Mouse (Mus musculus) brain, embryonic 14.5 days (tissue): ENCODE results near the gene Gm21962. TPM values are rescaled to one million over a fixed set of nuclear protein-coding genes. Genes with fewer than 3 reads are reported as not detected.

Experiments
- DNase-seq: peaks from one replicate; pipeline ENCODE4 v3.0.0-alpha.2; 2011; ENCODE audit warnings: low read depth
- CTCF ChIP-seq: fragments of 200-500 bp; IDR thresholded peaks from 2 replicates; pipeline ENCODE4 v1.5.1; 2012; ENCODE audit warnings: inconsistent platforms, mild to moderate bottlenecking, moderate library complexity, borderline replicate concordance; ENCODE audit not compliant: insufficient read depth, insufficient read length; ENCODE audit errors: extremely low read depth
- POLR2A ChIP-seq: fragments of 200-500 bp; IDR thresholded peaks from 2 replicates; pipeline ENCODE4 v1.6.1; 2012; ENCODE audit warnings: mild to moderate bottlenecking, inconsistent platforms, borderline replicate concordance; ENCODE audit not compliant: poor library complexity, insufficient read depth, insufficient read length, severe bottlenecking; ENCODE audit errors: extremely low read depth
- polyA plus RNA-seq: library from polyadenylated mRNA; depleted of rRNA; stranded (reverse); fragments of >200 nt; gene quantifications from 2 replicates; pipeline ENCODE4 v1.2.3, GENCODE M21; 2012; rRNA removed

The Gm21962 gene
- polyA plus RNA-seq, 1 experiment, result not detected

DNA sequence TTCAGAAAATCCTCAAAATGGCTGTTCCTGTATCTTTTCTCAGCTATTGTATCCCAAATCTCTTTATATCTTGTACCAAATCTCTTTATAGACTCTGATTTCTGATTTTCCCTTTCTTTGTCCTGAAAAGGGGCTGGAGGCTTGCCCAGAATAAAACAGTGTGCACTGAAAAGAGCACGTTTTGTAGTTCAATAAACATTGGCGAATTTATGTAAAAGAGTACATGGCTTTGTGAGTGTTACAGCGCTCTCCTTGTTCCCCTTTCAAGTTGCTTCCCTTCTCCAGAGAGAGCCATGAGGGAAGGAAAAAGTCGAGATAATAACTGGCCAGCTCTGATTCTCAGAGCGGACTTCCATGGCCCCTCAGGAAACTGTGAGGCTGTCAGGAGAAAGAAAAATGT lies 22.2 kb upstream of the Gm21962 start:
- TF ChIP-seq POLR2A (no peak), CTCF (no peak)
- peak; percentile 82 for DNase-seq

DNA sequence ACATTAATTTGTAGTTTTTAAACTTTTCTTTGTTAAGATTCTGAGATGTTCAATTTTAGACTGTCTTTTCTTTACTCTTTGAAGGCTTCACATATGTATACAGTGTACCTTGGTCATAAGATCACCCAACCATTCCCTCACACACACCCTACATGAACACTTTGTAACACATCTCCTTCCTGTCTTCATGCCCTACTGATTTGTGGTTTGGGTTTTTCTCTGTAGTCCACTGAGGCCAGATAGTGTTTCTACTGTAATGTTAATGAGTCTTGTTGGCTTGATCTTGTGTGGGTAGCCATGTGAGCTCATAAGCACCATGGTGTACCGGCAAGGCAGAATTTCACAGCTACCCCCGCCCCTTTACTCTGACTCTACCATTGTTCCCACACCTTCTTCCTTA lies 18.5 kb upstream of the Gm21962 start:
- TF ChIP-seq CTCF (no peak), POLR2A (no peak)

DNA sequence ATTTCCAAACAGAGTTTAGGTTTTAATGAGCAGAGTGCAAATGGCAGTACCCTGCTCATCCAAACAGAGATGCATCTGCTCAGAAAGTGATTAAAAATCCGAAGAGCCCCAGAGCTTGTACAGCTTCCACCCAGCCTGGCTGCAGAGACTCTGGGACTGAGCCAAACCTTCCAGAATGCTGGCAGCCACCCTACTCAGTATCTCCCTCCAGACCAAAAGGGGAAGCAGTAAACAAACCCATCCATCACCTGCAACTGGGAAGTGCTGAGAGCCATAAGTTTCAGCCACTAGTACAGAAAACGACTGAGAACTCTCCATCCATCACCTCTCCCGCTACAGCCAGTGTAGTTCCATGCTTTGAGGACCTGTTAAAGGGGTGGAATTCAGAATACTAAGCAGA lies 9.6 kb downstream of the Gm21962 start:
- DNase-seq, result peak; percentile 91

More for the DNA sequence above, 18.5 kb upstream of the Gm21962 start:
- DNase-seq, result no peak

DNA sequence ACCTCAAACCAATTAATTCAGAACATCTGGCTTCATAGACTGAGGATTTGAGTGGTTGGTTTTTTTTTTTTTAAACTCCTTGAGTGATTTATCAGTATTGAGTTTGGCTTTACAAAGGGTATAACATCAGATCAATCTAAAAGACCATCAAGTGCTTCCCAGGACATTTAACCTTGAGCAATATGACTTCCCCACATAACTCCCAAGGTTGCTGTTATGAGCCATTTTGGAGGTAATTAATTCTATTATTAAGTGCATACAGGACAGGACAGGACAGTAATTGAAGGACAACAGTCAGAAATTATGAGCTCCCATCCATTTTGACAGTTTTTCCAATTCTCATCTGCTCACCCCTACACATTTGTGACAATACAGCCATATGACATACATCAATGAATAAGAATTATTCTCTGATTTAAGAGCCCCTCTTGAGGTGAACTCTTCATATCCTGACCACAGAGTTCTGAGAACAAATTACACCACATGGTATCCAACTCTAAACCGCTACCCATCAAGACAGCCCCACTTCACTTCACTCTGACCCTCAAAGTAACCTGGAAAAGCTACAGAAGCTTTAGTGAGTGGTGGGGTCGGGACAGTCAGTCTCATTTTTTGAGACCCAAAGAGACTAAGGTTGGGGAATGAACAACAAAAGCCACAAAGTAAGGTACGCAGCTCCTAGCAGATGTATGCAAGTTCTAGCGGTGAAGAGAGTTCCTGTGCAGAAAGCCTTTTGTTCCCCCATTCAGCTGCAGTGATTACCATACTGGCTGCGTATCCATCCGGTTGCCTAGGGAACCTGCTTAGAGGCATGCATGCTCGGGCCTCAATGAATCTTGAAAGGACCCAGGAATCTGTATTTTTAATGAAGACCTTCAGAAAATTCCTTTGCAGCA lies 11.8 kb downstream of the Gm21962 start:
- TF ChIP-seq POLR2A (no peak), CTCF (no peak)
- DNase-seq, result peak; percentile 98

More for the DNA sequence above, 9.6 kb downstream of the Gm21962 start:
- TF ChIP-seq POLR2A (no peak), CTCF (no peak)

DNA sequence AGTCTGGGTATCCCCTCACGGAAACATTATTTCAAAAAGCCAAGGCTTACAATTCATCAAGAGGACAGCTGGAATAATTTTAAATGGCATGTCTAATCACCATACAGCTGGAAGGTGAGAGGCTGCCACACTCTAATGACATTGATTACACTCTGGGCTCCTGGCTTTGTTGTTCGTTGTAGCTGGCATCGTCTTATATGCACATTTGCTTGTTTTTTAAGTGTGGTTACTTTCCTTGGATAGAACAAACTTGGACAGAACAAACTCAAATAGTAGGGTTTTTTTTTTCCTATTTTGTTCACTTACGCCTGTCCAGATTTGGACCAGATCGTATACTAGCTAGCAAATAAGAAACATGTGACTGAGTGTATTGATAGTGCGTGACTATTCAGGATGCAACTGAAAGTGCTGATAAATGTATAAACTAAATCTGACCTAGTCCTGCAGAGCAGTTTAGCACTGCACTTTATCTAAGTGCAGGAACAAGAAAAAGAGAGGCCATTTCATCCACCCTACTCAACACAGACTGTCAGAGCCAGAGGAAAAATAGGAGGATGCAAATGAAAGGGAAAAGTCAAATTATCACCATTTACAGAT lies 12.6 kb downstream of the Gm21962 start:
- DNase-seq, result no peak
- no peak for TF ChIP-seq POLR2A
- no peak for TF ChIP-seq CTCF

DNA sequence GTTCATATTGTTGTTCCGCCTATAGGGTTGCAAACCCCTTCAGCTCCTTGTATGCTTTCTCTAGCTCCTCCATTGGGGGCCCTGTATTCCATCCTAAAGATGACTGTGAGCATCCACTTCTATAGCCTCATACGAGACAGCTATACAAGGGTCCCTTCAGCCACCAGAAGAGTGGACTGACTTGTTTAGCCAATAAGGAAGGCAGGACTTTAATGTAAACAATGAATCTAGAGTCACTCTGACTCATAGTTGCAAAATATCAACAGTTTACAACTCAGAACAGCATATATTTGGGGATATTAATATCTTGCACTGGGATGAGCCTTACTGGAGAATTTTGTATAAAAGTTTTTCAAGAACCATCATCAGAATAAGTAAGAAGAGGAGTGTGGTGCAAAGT lies 15.6 kb downstream of the Gm21962 start:
- DNase-seq, result no peak
- TF ChIP-seq CTCF (no peak), POLR2A (no peak)

DNA sequence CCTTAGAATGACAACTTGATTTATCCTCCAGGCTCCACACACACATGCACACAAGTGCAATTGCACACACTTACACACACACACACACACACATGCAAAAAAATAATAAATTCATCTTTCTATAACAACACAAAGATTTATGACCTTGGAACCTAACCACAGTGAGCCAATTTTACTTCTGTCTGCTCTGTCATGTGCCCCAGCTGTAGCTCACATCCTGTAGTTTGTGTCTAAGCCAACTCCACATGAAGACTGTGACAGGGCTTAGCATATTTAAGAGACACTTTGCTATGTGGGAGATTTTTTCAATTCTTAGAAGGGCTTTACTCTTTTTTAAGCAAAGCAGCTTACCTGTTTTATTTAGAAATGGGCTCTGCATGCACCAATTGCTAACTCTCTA lies 20.2 kb downstream of the Gm21962 start:
- TF ChIP-seq CTCF, result no peak
- TF ChIP-seq POLR2A, result no peak
- no peak for DNase-seq

DNA sequence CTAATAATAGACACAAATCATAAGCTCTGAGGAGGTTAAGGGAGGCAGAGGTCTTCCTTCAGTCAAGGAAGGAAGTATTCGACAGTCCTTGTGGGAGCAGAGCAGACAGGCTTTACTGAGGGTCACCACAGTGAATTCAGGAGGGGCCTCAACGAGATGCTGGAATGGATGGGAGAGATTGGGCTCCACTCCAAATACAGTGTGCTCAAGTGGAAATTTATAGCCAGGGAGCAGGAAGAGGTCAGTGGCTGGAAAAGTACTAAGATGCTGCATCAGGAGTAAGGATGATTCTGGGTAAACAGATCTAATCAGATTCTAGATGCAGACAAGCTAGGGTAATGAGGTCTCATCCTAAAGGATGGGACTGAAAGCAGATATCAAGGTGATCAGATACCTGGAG lies 44.6 kb downstream of the Gm21962 start:
- TF ChIP-seq CTCF (no peak), POLR2A (no peak)
- DNase-seq, result peak; percentile 38

DNA sequence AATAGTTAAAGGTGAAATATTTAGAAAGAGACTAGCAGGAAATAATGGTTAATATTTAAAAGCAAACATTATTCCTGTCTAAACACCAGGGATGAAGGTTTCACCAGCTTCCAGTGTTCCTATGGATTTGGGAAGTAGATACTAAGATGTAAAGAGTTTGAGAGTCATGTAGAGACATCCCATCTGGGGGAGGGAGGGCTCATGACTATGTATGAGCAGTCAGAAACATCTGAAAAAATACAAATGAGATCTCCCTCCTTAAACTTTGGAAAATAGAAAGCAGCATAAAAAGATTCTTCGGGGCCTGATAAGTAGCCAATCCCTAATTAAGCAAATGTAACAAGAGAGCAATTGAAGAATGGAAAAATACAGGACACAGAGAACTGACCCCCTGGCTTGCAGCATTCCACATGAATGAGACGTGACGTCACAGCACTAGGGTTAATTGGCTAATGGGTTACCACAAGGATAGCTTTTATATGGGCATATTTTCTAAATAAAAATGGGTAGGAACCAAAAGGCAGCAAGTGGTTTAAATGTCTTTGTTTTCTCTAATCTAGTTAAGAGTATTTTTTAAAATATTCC lies 45.3 kb downstream of the Gm21962 start:
- TF ChIP-seq POLR2A (no peak), CTCF (no peak)
- DNase-seq, result peak; percentile 80

Other genes with a start within 250 kb of the Gm21962 start
- gene Ddit4l, start 49.9 kb upstream of the Gm21962 start, polyA plus RNA-seq, result 4.4 and 4.5 TPM in 2 replicates
- gene H2afz, start 193.0 kb downstream of the Gm21962 start, polyA plus RNA-seq, result 786 and 1,264 TPM in 2 replicates
- gene Dnajb14, start 196.2 kb downstream of the Gm21962 start, polyA plus RNA-seq, result 7.7 and 12.1 TPM in 2 replicates
- 77.3 and 97.8 TPM in 2 replicates for gene Lamtor3, start 247.0 kb downstream of the Gm21962 start, polyA plus RNA-seq